Mouse (Mus musculus): ENCODE results near the gene Chkb. TPM values are rescaled to one million over a fixed set of nuclear protein-coding genes. Genes with fewer than 3 reads are reported as not detected.

The Chkb gene
- total and polyA plus RNA-seq, 2 experiments from 2014 or later: 78.3 to 130 TPM

- no peak overlapping the region for H3K27ac ChIP-seq (ENCODE audit: low read depth)
- no peak for DNase-seq (ENCODE audit: low spot score)
- peak overlapping the region; percentile 44 for H3K4me3 ChIP-seq (ENCODE audit: low read depth, low read length)
- H3K9ac ChIP-seq (replicated peaks; ENCODE audit: low read depth, low read length): no peak overlapping the region
- H3K27me3 ChIP-seq (ENCODE audit: control insufficient read depth, insufficient read depth, low read length): peaks cover 40% of the 10 kb centered on the region
- H3K36me3 ChIP-seq (replicated peaks; ENCODE audit: control insufficient read depth, insufficient read depth, low read length): no peaks in the 10 kb centered on the region
- peak overlapping the region; percentile 71 for H3K4me2 ChIP-seq (ENCODE audit: low read depth, low read length)
- 11% methylated on average over 10 of the region's 10 CpGs for WGBS
- no peak for TF ChIP-seq CTCF (IDR thresholded peaks at IDR 0.05; ENCODE audit: low read depth)
- TF ChIP-seq EP300 (IDR thresholded peaks at IDR 0.05; ENCODE audit: low read depth): no peak
- peaks cover 4% of the 10 kb centered on the region; the same call in 1 of the 2 replicates for H3K4me1 ChIP-seq (ENCODE audit: control insufficient read depth, insufficient read depth)
- no peak for ATAC-seq (ENCODE audit: insufficient read depth, low read depth)
- H3K9me3 ChIP-seq (replicated peaks; ENCODE audit: control insufficient read depth, low read length): no peaks in the 10 kb centered on the region
These were observed 50.3 kb downstream of the Chkb start for GRCm38 (mm10) chr15:89379429-89379828.

DNA sequence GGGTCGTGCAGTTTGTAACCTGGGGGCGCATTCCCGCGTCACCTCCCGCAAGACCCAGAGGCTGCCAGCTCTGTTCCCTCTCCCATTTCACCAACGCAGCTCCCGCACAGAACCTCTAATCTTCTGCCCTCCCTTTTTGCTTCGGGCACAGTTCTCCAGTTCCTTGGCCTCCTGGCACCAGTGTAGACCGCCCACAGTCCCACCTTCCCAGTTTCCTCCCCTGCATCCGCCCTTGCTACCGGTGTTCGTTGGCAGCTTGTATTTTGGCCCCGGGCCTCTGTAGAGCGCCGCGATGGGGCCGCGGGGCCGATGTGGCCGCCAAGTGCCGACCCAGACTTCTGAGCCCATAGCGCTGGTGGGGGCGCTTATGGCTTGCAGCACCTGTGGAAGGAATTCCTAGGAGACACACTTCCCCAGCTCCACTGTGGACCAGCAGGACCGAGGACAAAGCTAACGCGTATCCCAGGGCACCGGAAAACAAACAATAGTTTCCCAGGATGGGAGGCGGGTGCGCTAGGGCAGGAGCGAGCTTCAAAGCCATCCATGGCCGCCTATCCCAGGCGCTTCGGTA is 50.8 kb downstream of the Chkb start, which contains the start of gene Odf3b:
Gene Odf3b, minus strand, starts transcription at position 452 of the 571 bp plus-strand sequence.
- H3K27ac ChIP-seq (ENCODE audit: low read depth): no peak within 1 kb of the TSS
- TF ChIP-seq EP300 (IDR thresholded peaks at IDR 0.05; ENCODE audit: low read depth) (no peak), CTCF (IDR thresholded peaks at IDR 0.05; ENCODE audit: low read depth) (no peak)
- peaks cover 4% of the 10 kb centered on the region; the same call in 1 of the 2 replicates for H3K4me1 ChIP-seq (ENCODE audit: control insufficient read depth, insufficient read depth)
- DNase-seq (ENCODE audit: low spot score): peak; percentile 23
- no peak within 1 kb of the TSS for H3K9ac ChIP-seq (replicated peaks; ENCODE audit: low read depth, low read length)
- H3K4me2 ChIP-seq (ENCODE audit: low read depth, low read length): peak within 1 kb of the TSS; percentile 71
- H3K9me3 ChIP-seq (replicated peaks; ENCODE audit: control insufficient read depth, low read length): no peaks in the 10 kb centered on the region
- WGBS: under 1% methylated on average over 33 of the region's 33 CpGs
- H3K4me3 ChIP-seq (ENCODE audit: low read depth, low read length): peak within 1 kb of the TSS; percentile 44
- ATAC-seq (ENCODE audit: insufficient read depth, low read depth): peak; percentile 70
- H3K36me3 ChIP-seq (replicated peaks; ENCODE audit: control insufficient read depth, insufficient read depth, low read length): no peaks in the 10 kb centered on the region
- peaks cover 40% of the 10 kb centered on the region for H3K27me3 ChIP-seq (ENCODE audit: control insufficient read depth, insufficient read depth, low read length)

GRCm38 (mm10) chr15:89377938-89378828 is 51.5 kb downstream of the Chkb start:
- H3K4me3 ChIP-seq (ENCODE audit: low read depth, low read length): peak overlapping the region; percentile 44
- H3K9ac ChIP-seq (replicated peaks; ENCODE audit: low read depth, low read length): no peak overlapping the region
- WGBS: 14% methylated on average over 46 of the region's 46 CpGs
- no peak for DNase-seq (ENCODE audit: low spot score)
- H3K9me3 ChIP-seq (replicated peaks; ENCODE audit: control insufficient read depth, low read length): no peaks in the 10 kb centered on the region
- no peak for TF ChIP-seq EP300 (IDR thresholded peaks at IDR 0.05; ENCODE audit: low read depth)
- no peak for TF ChIP-seq CTCF (IDR thresholded peaks at IDR 0.05; ENCODE audit: low read depth)
- H3K27me3 ChIP-seq (ENCODE audit: control insufficient read depth, insufficient read depth, low read length): peaks cover 40% of the 10 kb centered on the region
- peak overlapping the region; percentile 71 for H3K4me2 ChIP-seq (ENCODE audit: low read depth, low read length)
- no peaks in the 10 kb centered on the region for H3K36me3 ChIP-seq (replicated peaks; ENCODE audit: control insufficient read depth, insufficient read depth, low read length)
- H3K4me1 ChIP-seq (ENCODE audit: control insufficient read depth, insufficient read depth): peaks cover 6% of the 10 kb centered on the region; the same call in 1 of the 2 replicates
- no peak overlapping the region for H3K27ac ChIP-seq (ENCODE audit: low read depth)
- no peak for ATAC-seq (ENCODE audit: insufficient read depth, low read depth)

DNA sequence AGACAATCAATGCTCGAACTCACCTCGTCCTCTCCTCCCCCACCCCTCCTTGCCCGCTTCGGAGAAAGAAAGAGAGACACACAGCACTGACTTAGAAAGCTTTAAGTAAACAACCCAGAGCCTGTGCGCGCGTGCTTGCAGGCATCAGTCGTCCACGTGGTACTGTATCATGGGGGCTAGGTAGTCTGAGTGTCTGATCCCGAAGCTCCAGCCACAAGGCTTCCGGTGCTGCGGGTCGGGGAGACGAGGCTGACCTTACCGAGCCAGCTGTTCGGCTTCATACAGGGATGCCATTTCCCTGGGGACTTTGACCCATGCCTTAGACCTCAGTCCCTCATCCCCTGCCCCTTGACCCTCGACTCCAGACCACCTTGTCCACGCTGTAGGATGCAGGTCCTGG is 52.3 kb downstream of the Chkb start:
- Histone ChIP-seq H3K27me3 (ENCODE audit: control insufficient read depth, insufficient read depth, low read length) (peaks cover 40% of the 10 kb centered on the region), H3K4me1 (ENCODE audit: control insufficient read depth, insufficient read depth) (peaks cover 12% of the 10 kb centered on the region; the same call in 1 of the 2 replicates), H3K27ac (ENCODE audit: low read depth) (no peak overlapping the region), H3K4me2 (ENCODE audit: low read depth, low read length) (no peak overlapping the region), H3K9ac (replicated peaks; ENCODE audit: low read depth, low read length) (no peak overlapping the region), H3K9me3 (replicated peaks; ENCODE audit: control insufficient read depth, low read length) (no peaks in the 10 kb centered on the region), H3K4me3 (ENCODE audit: low read depth, low read length) (no peak overlapping the region), H3K36me3 (replicated peaks; ENCODE audit: control insufficient read depth, insufficient read depth, low read length) (no peaks in the 10 kb centered on the region)
- 12% methylated on average over 18 of the region's 18 CpGs for WGBS
- ATAC-seq (ENCODE audit: insufficient read depth, low read depth): no peak
- DNase-seq (ENCODE audit: low spot score): no peak
- no peak for TF ChIP-seq EP300 (IDR thresholded peaks at IDR 0.05; ENCODE audit: low read depth)
- TF ChIP-seq CTCF (IDR thresholded peaks at IDR 0.05; ENCODE audit: low read depth): no peak

DNA sequence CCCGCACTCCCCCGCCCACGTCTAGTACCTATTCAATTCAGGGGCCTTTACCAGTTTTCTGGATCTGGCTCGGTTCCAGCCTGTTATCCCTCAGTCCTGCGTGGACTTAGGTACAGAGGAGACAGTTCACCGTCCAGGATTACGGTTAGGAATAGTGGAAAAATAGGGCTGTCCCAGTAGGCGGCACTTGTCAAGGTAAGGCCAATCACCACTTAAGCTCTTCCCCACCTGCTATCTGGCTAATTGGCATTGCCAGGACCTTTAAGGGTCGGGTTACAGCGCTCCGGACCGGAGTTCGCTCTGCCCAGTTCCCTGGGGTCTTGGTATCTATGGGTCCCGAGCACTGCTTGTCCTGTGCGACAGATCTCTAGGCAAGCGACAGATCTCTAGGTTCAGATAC is 52.8 kb downstream of the Chkb start, which contains the start of gene Tymp:
Gene Tymp, minus strand, starts transcription at position 83 of the 400 bp plus-strand sequence.
- peaks cover 12% of the 10 kb centered on the region; the same call in 1 of the 2 replicates for H3K4me1 ChIP-seq (ENCODE audit: control insufficient read depth, insufficient read depth)
- DNase-seq (ENCODE audit: low spot score) (no peak), ATAC-seq (ENCODE audit: insufficient read depth, low read depth) (no peak)
- H3K9me3 ChIP-seq (replicated peaks; ENCODE audit: control insufficient read depth, low read length): no peaks in the 10 kb centered on the region
- H3K27ac ChIP-seq (ENCODE audit: low read depth): no peak within 1 kb of the TSS
- TF ChIP-seq EP300 (IDR thresholded peaks at IDR 0.05; ENCODE audit: low read depth) (no peak), CTCF (IDR thresholded peaks at IDR 0.05; ENCODE audit: low read depth) (no peak)
- no peak within 1 kb of the TSS for H3K9ac ChIP-seq (replicated peaks; ENCODE audit: low read depth, low read length)
- peaks cover 40% of the 10 kb centered on the region for H3K27me3 ChIP-seq (ENCODE audit: control insufficient read depth, insufficient read depth, low read length)
- H3K4me3 ChIP-seq (ENCODE audit: low read depth, low read length): no peak within 1 kb of the TSS
- H3K4me2 ChIP-seq (ENCODE audit: low read depth, low read length): no peak within 1 kb of the TSS
- peaks cover 2% of the 10 kb centered on the region for H3K36me3 ChIP-seq (replicated peaks; ENCODE audit: control insufficient read depth, insufficient read depth, low read length)
- 30% methylated on average over 16 of the region's 16 CpGs for WGBS

Other genes starting within 250 kb of the Chkb start
- gene Plxnb2, start 249.1 kb downstream of the Chkb start, total RNA-seq (2014; rRNA removed; ENCODE audit: low replicate concordance): 153 and 199 TPM in 2 replicates
- 51.6 and 54.5 TPM in 2 replicates for gene Plxnb2, start 249.1 kb downstream of the Chkb start, polyA plus RNA-seq (2015; fragmentation: Nextera tagmentation; extraction: Ambion mirVana)
- gene Dennd6b, start 233.4 kb downstream of the Chkb start, total RNA-seq (2014; rRNA removed; ENCODE audit: low replicate concordance): 15.2 and 19.2 TPM in 2 replicates
- gene Dennd6b, start 233.4 kb downstream of the Chkb start, polyA plus RNA-seq (2015; fragmentation: Nextera tagmentation; extraction: Ambion mirVana): 14.5 and 14.8 TPM in 2 replicates
- gene Ppp6r2, start 218.4 kb downstream of the Chkb start, total RNA-seq (2014; rRNA removed; ENCODE audit: low replicate concordance): 65.1 and 98.4 TPM in 2 replicates
- gene Ppp6r2, start 218.4 kb downstream of the Chkb start, polyA plus RNA-seq (2015; fragmentation: Nextera tagmentation; extraction: Ambion mirVana): 27.4 and 27.7 TPM in 2 replicates
- gene Sbf1, start 114.6 kb downstream of the Chkb start, total RNA-seq (2014; rRNA removed; ENCODE audit: low replicate concordance): 113 and 147 TPM in 2 replicates
- gene Sbf1, start 114.6 kb downstream of the Chkb start, polyA plus RNA-seq (2015; fragmentation: Nextera tagmentation; extraction: Ambion mirVana): 17.7 and 25.6 TPM in 2 replicates
- gene Adm2, start 107.2 kb downstream of the Chkb start, total RNA-seq (2014; rRNA removed; ENCODE audit: low replicate concordance): not detected in 2 replicates
- not detected in 2 replicates for gene Adm2, start 107.2 kb downstream of the Chkb start, polyA plus RNA-seq (2015; fragmentation: Nextera tagmentation; extraction: Ambion mirVana)
- gene Miox, start 95.5 kb downstream of the Chkb start, total RNA-seq (2014; rRNA removed; ENCODE audit: low replicate concordance): not detected in 2 replicates
- gene Miox, start 95.5 kb downstream of the Chkb start, polyA plus RNA-seq (2015; fragmentation: Nextera tagmentation; extraction: Ambion mirVana): not detected in 2 replicates
- gene Lmf2, start 74.2 kb downstream of the Chkb start, total RNA-seq (2014; rRNA removed; ENCODE audit: low replicate concordance): 26.9 and 33.5 TPM in 2 replicates
- gene Lmf2, start 74.2 kb downstream of the Chkb start, polyA plus RNA-seq (2015; fragmentation: Nextera tagmentation; extraction: Ambion mirVana): 31.4 and 33.3 TPM in 2 replicates
- 83.8 and 136 TPM in 2 replicates for gene Ncaph2, start 74.2 kb downstream of the Chkb start, total RNA-seq (2014; rRNA removed; ENCODE audit: low replicate concordance)
- 59.4 and 64.3 TPM in 2 replicates for gene Ncaph2, start 74.2 kb downstream of the Chkb start, polyA plus RNA-seq (2015; fragmentation: Nextera tagmentation; extraction: Ambion mirVana)
- 29.0 and 30.6 TPM in 2 replicates for gene Sco2, start 56.1 kb downstream of the Chkb start, total RNA-seq (2014; rRNA removed; ENCODE audit: low replicate concordance)
- gene Sco2, start 56.1 kb downstream of the Chkb start, polyA plus RNA-seq (2015; fragmentation: Nextera tagmentation; extraction: Ambion mirVana): 8.1 and 9.4 TPM in 2 replicates
- 1.6 and 7.2 TPM in 2 replicates for gene Tymp, start 52.9 kb downstream of the Chkb start, total RNA-seq (2014; rRNA removed; ENCODE audit: low replicate concordance)
- gene Tymp, start 52.9 kb downstream of the Chkb start, polyA plus RNA-seq (2015; fragmentation: Nextera tagmentation; extraction: Ambion mirVana): 1.3 and 1.4 TPM in 2 replicates
- 0.46 TPM in 1 of 2 replicates, not detected in the other for gene Odf3b, start 50.6 kb downstream of the Chkb start, total RNA-seq (2014; rRNA removed; ENCODE audit: low replicate concordance)
- 0.67 and 1.7 TPM in 2 replicates for gene Odf3b, start 50.6 kb downstream of the Chkb start, polyA plus RNA-seq (2015; fragmentation: Nextera tagmentation; extraction: Ambion mirVana)
- gene Klhdc7b, start 45.0 kb downstream of the Chkb start, total RNA-seq (2014; rRNA removed; ENCODE audit: low replicate concordance): not detected in 2 replicates
- gene Klhdc7b, start 45.0 kb downstream of the Chkb start, polyA plus RNA-seq (2015; fragmentation: Nextera tagmentation; extraction: Ambion mirVana): not detected in 2 replicates
- gene Syce3, start 19.4 kb downstream of the Chkb start, total RNA-seq (2014; rRNA removed; ENCODE audit: low replicate concordance): not detected in 2 replicates
- gene Syce3, start 19.4 kb downstream of the Chkb start, polyA plus RNA-seq (2015; fragmentation: Nextera tagmentation; extraction: Ambion mirVana): not detected in 2 replicates
- 600 and 674 TPM in 2 replicates for gene Cpt1b, start 4.0 kb downstream of the Chkb start, total RNA-seq (2014; rRNA removed; ENCODE audit: low replicate concordance)
- gene Cpt1b, start 4.0 kb downstream of the Chkb start, polyA plus RNA-seq (2015; fragmentation: Nextera tagmentation; extraction: Ambion mirVana): 400 and 412 TPM in 2 replicates
- 0.12 TPM in 1 of 2 replicates, not detected in the other for gene C730034F03Rik, start 319 bp downstream of the Chkb start, total RNA-seq (2014; rRNA removed; ENCODE audit: low replicate concordance)
- gene C730034F03Rik, start 319 bp downstream of the Chkb start, polyA plus RNA-seq (2015; fragmentation: Nextera tagmentation; extraction: Ambion mirVana): 2.0 and 2.4 TPM in 2 replicates
- gene Gm44502, start 212 bp downstream of the Chkb start, total RNA-seq (2014; rRNA removed; ENCODE audit: low replicate concordance): 0.08 and 2.4 TPM in 2 replicates
- gene Gm44502, start 212 bp downstream of the Chkb start, polyA plus RNA-seq (2015; fragmentation: Nextera tagmentation; extraction: Ambion mirVana): 0.80 and 0.82 TPM in 2 replicates
- gene Mapk8ip2, start 24.0 kb upstream of the Chkb start, total RNA-seq (2014; rRNA removed; ENCODE audit: low replicate concordance): 0.84 TPM in 1 of 2 replicates, not detected in the other
- 0.15 and 0.23 TPM in 2 replicates for gene Mapk8ip2, start 24.0 kb upstream of the Chkb start, polyA plus RNA-seq (2015; fragmentation: Nextera tagmentation; extraction: Ambion mirVana)
- 14.1 and 17.6 TPM in 2 replicates for gene Arsa, start 47.5 kb upstream of the Chkb start, total RNA-seq (2014; rRNA removed; ENCODE audit: low replicate concordance)
- gene Arsa, start 47.5 kb upstream of the Chkb start, polyA plus RNA-seq (2015; fragmentation: Nextera tagmentation; extraction: Ambion mirVana): 10.4 and 12.7 TPM in 2 replicates
- 17.1 and 26.5 TPM in 2 replicates for gene Shank3, start 69.7 kb upstream of the Chkb start, total RNA-seq (2014; rRNA removed; ENCODE audit: low replicate concordance)
- 0.81 and 1.1 TPM in 2 replicates for gene Shank3, start 69.7 kb upstream of the Chkb start, polyA plus RNA-seq (2015; fragmentation: Nextera tagmentation; extraction: Ambion mirVana)
- gene Acr, start 138.4 kb upstream of the Chkb start, total RNA-seq (2014; rRNA removed; ENCODE audit: low replicate concordance): not detected in 2 replicates
- 0.23 TPM in 1 of 2 replicates, not detected in the other for gene Acr, start 138.4 kb upstream of the Chkb start, polyA plus RNA-seq (2015; fragmentation: Nextera tagmentation; extraction: Ambion mirVana)
- 9.6 and 12.7 TPM in 2 replicates for gene Rabl2, start 162.0 kb upstream of the Chkb start, total RNA-seq (2014; rRNA removed; ENCODE audit: low replicate concordance)
- gene Rabl2, start 162.0 kb upstream of the Chkb start, polyA plus RNA-seq (2015; fragmentation: Nextera tagmentation; extraction: Ambion mirVana): 9.2 and 10.3 TPM in 2 replicates